ENCODE assay signal across 26 mouse cellular contexts in genomic region chr12:30228004-30228403, GRCm38 (mm10).
DNase-seq lines count a peak whose midpoint lies in the region; TF ChIP-seq lines count a peak whose summit lies in the region.
"Had no signal": no experiment of that assay in that cellular context is flagged by ENCODE, and none has a peak within 500 bp of the region (broad histone marks: within the 10 kb centered on the region; RNA-seq: fewer than 3 reads in every experiment).

No protein-coding gene starts in this region.

- no peak for TF ChIP-seq POLR2A in heart, adult 2 months (IDR thresholded peaks at IDR 0.05; ENCODE audit: insufficient read depth, low read depth, low read length)

- TF ChIP-seq CTCF in heart, adult 2 months (IDR thresholded peaks at IDR 0.05): no peak
- TF ChIP-seq CTCF in left cerebral cortex, adult 2 months (IDR thresholded peaks at IDR 0.05): no peak

- H3K9ac ChIP-seq in heart, adult 2 months (ENCODE audit: low read depth, low read length): no peak overlapping the region
- H3K9ac ChIP-seq: embryonic facial prominence, embryonic 13.5 days; forebrain, embryonic 12.5 days; forebrain, embryonic 15.5 days; heart, embryonic 12.5 days; heart, embryonic 15.5 days; hindbrain, embryonic 13.5 days had no signal

- H3K36me3 ChIP-seq in heart, adult 2 months (ENCODE audit: control insufficient read depth, insufficient read depth, low read length): no peaks in the 10 kb centered on the region
- H3K36me3 ChIP-seq: embryonic facial prominence, embryonic 10.5 days; embryonic facial prominence, embryonic 13.5 days; forebrain, embryonic 12.5 days; forebrain, embryonic 15.5 days; heart, embryonic 15.5 days; hindbrain, embryonic 10.5 days; hindbrain, embryonic 13.5 days had no signal

- no peak for TF ChIP-seq EP300 in heart, adult 2 months (IDR thresholded peaks at IDR 0.05; ENCODE audit: insufficient read depth, low read depth, low read length)

- no peak overlapping the region for H3K27ac ChIP-seq in heart, adult 2 months
- peak overlapping the region; percentile 79 for H3K27ac ChIP-seq in left cerebral cortex, adult 2 months
- H3K27ac ChIP-seq: embryonic facial prominence, embryonic 10.5 days; embryonic facial prominence, embryonic 13.5 days; forebrain, embryonic 12.5 days; forebrain, embryonic 15.5 days; heart, embryonic 15.5 days; hindbrain, embryonic 10.5 days; hindbrain, embryonic 13.5 days had no signal

- whole genome bisulfite sequencing in heart, adult 2 months: 97% methylated on average over 4 of the region's 4 CpGs

- H3K27me3 ChIP-seq in heart, adult 2 months (ENCODE audit: control insufficient read depth, insufficient read depth, low read length): no peaks in the 10 kb centered on the region
- H3K27me3 ChIP-seq: embryonic facial prominence, embryonic 13.5 days; forebrain, embryonic 12.5 days; forebrain, embryonic 15.5 days; heart, embryonic 12.5 days; heart, embryonic 15.5 days; hindbrain, embryonic 13.5 days had no signal

- no peak overlapping the region for H3K4me3 ChIP-seq in heart, adult 2 months
- no peak overlapping the region for H3K4me3 ChIP-seq in left cerebral cortex, adult 2 months
- H3K4me3 ChIP-seq: embryonic facial prominence, embryonic 10.5 days; embryonic facial prominence, embryonic 13.5 days; erythroblast, embryonic 14.5 days; forebrain, embryonic 12.5 days; forebrain, embryonic 15.5 days; heart, embryonic 12.5 days; heart, embryonic 15.5 days; hindbrain, embryonic 10.5 days; hindbrain, embryonic 13.5 days had no signal

- DNase-seq in heart, adult 11 months: peak; percentile 46
- no peak for DNase-seq in heart, adult 2 months
- DNase-seq in left cerebral cortex, adult 2 months (ENCODE audit: extremely low spot score in 1 of 2, low spot score in 2 of 2): no peak
- DNase-seq in left cerebral cortex, postnatal 4 days: no peak
- DNase-seq in right cerebral cortex, adult 18-20 months: peak; percentile 57
- DNase-seq in right cerebral cortex, postnatal 4 days: no peak
- DNase-seq: adrenal gland, adult 2 months; adrenal gland, postnatal 14 days; cerebellum, adult 11-12 months; cerebellum, adult 8-10 months; cerebellum, postnatal 10 days; cerebellum, postnatal 36 days; embryo, embryonic 11 days; gastrocnemius, postnatal 10 days; gastrocnemius, postnatal 36 days; heart, postnatal 10 days; heart, postnatal 36 days had no signal

- no peaks in the 10 kb centered on the region for H3K4me1 ChIP-seq in heart, adult 2 months (ENCODE audit: control insufficient read depth, insufficient read depth, low read length)
- H3K4me1 ChIP-seq: embryonic facial prominence, embryonic 10.5 days; embryonic facial prominence, embryonic 13.5 days; forebrain, embryonic 12.5 days; forebrain, embryonic 15.5 days; heart, embryonic 12.5 days; heart, embryonic 15.5 days; hindbrain, embryonic 10.5 days; hindbrain, embryonic 13.5 days had no signal

- H3K79me2 ChIP-seq in heart, adult 2 months (replicated peaks; ENCODE audit: control insufficient read depth, insufficient read depth, low read length): no peaks in the 10 kb centered on the region

- intact Hi-C loops in heart, adult 2 months (cut with DNase I): no loop called here
- intact Hi-C loops in left cerebral cortex, adult 2 months (cut with DNase I): loop anchor here (2.0 kb wide), 1 partner anchor 19 kb away; no protein-coding TSS in a partner anchor
- intact Hi-C loops in left cerebral cortex, postnatal 4 days (cut with DNase I): no loop called here

Comparison
In these comparisons a context has a peak if more than half of its experiments do, and no peak if none do; other contexts are left out.
1. DNase-seq: peak in heart, adult 11 months (single experiment) and right cerebral cortex, adult 18-20 months (single experiment); none in heart, adult 2 months (0 of 2), left cerebral cortex, adult 2 months (0 of 2), left cerebral cortex, postnatal 4 days (single experiment) and right cerebral cortex, postnatal 4 days (single experiment).